Mouse (Mus musculus): ENCODE results near the gene B4galt5.

B4galt5 gene

GRCm38 (mm10) chr2:167263040-167263810 lies 85.8 kb downstream of the B4galt5 start:
- ATAC-seq (ENCODE audit: insufficient number of reproducible peaks, low FRiP score, low TSS enrichment): no peak

GRCm38 (mm10) chr2:167262433-167262832 lies 86.5 kb downstream of the B4galt5 start:
- ATAC-seq (ENCODE audit: insufficient number of reproducible peaks, low FRiP score, low TSS enrichment): no peak

- no peak for ATAC-seq (ENCODE audit: insufficient number of reproducible peaks, low FRiP score, low TSS enrichment)
Observed at GRCm38 (mm10) chr2:167261106-167261505, 87.9 kb downstream of the B4galt5 start.

- ATAC-seq (ENCODE audit: insufficient number of reproducible peaks, low FRiP score, low TSS enrichment): no peak
Observed at GRCm38 (mm10) chr2:167257790-167258189, 91.2 kb downstream of the B4galt5 start.

GRCm38 (mm10) chr2:167254808-167255207 lies 94.2 kb downstream of the B4galt5 start:
- no peak for ATAC-seq (ENCODE audit: insufficient number of reproducible peaks, low FRiP score, low TSS enrichment)

- no peak for ATAC-seq (ENCODE audit: insufficient number of reproducible peaks, low FRiP score, low TSS enrichment)
Observed at GRCm38 (mm10) chr2:167254185-167254584, 94.8 kb downstream of the B4galt5 start.

GRCm38 (mm10) chr2:167253476-167253875 lies 95.5 kb downstream of the B4galt5 start:
- ATAC-seq (ENCODE audit: insufficient number of reproducible peaks, low FRiP score, low TSS enrichment): no peak

- no peak for ATAC-seq (ENCODE audit: insufficient number of reproducible peaks, low FRiP score, low TSS enrichment)
Observed at GRCm38 (mm10) chr2:167252057-167252687, 96.8 kb downstream of the B4galt5 start.

- no peak for ATAC-seq (ENCODE audit: insufficient number of reproducible peaks, low FRiP score, low TSS enrichment)
Observed at GRCm38 (mm10) chr2:167250736-167251337, 98.1 kb downstream of the B4galt5 start.

- ATAC-seq (ENCODE audit: insufficient number of reproducible peaks, low FRiP score, low TSS enrichment): no peak
Observed at GRCm38 (mm10) chr2:167250003-167250735, 98.8 kb downstream of the B4galt5 start.

GRCm38 (mm10) chr2:167249591-167249990 lies 99.4 kb downstream of the B4galt5 start:
- ATAC-seq (ENCODE audit: insufficient number of reproducible peaks, low FRiP score, low TSS enrichment): no peak

Data from cerebellum, adult (tissue).